Mouse (Mus musculus) mesoderm, embryonic 11.5 days (tissue): Measurements from ENCODE around the gene Slc25a26.
"Not testable (repeated sequence)": the region's sequence is repeated elsewhere in the genome, so short reads cannot be mapped to it uniquely, and the experiment has no call there.

ENCODE experiments used
- DNase-seq: peaks from one replicate; pipeline ENCODE4 v3.0.0-alpha.2; 2012; ENCODE audit warnings: low read depth, low spot score

Gene Slc25a26

GRCm38 (mm10) chr6:94550851-94551250 lies 50.7 kb downstream of the Slc25a26 start:
- no peak for DNase-seq

DNA sequence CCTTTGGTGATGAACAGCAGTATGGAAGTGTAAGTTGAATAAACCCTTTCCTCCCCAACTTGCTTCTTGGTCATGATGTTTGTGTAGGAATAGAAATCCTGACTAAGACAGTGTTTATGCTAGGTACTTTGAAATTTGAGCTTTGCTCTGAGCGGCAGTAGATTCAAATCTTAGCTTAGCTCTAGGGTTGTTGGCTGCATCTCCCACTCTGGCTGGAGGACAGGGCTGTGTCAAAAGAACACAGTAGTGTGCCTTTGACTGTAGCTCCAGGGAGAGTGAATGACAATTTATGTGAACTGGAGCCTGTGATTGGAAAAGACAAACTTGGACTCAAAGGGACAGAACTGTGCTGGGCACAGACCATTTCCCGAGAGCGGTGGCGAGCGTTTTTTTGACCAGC lies 53.0 kb downstream of the Slc25a26 start:
- DNase-seq = no peak

- not testable (repeated sequence) for DNase-seq
Measured at GRCm38 (mm10) chr6:94558603-94559002, 58.5 kb downstream of the Slc25a26 start.

- no peak for DNase-seq
Measured at GRCm38 (mm10) chr6:94560896-94561295, 60.8 kb downstream of the Slc25a26 start.

GRCm38 (mm10) chr6:94561346-94561745 lies 61.2 kb downstream of the Slc25a26 start:
- DNase-seq = no peak

DNA sequence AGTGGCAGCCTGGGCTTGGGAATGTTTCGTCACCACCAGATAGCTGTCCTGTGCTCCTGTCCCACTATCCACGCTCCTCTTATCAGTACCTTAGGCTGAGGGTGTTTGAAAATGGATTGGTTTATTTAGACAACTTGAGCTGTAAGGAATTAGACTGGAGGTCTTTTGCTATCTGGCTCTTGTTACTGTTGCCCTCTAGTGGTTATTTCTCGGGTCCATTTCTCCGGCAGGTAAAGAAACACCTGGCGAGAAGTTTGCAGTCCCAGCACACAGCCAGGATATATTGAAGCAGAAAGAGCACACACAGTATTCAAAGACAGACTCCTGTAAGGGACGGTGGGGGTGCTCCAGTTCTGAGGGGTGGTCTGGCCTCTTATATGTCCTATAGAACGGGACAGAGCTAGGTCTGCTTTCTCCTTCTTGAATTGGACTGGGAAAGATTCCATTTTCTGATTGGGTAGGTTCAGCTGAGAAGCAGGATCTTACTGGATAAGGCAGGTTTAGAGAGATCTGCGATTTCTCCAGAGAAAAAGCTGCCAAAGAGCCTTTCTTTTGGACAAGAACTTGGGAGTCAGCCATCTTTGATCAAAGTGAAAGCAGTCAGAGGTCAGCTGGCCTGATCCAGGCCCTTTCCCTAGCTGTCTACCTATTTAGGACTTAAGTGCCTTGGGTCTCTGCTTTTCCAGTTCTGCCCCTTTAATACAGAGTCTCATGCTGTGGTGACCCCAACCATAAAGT lies 63.2 kb downstream of the Slc25a26 start:
- DNase-seq = no peak

- no peak for DNase-seq
Measured at GRCm38 (mm10) chr6:94565766-94566165, 65.6 kb downstream of the Slc25a26 start.

DNA sequence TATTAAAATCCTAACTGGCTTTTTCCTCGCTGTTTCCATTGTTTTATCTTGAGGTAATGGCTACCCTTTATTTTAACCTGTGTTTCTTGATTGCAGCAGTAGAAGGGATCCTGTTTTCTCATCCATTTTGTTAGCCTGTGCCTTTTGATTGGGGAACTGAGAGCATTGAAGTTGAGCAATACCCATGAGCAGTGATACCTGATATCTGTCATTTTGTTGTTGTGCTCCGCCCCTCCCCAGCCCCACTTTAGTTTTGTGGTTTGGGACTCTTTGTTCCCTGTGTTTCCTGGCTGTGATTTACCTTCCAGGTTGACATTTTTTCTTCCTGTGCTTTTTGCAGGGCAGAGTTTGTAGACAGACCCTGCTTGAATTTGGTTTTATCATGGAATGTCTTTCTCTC lies 67.9 kb downstream of the Slc25a26 start:
- DNase-seq = no peak

- DNase-seq = no peak
Measured at GRCm38 (mm10) chr6:94575526-94576166, 75.5 kb downstream of the Slc25a26 start.

- peak; percentile 70 for DNase-seq
Measured at GRCm38 (mm10) chr6:94577991-94578390, 77.9 kb downstream of the Slc25a26 start.

GRCm38 (mm10) chr6:94582055-94582454 lies 81.9 kb downstream of the Slc25a26 start:
- DNase-seq = no peak

GRCm38 (mm10) chr6:94584147-94584695 lies 84.1 kb downstream of the Slc25a26 start:
- DNase-seq = no peak

DNA sequence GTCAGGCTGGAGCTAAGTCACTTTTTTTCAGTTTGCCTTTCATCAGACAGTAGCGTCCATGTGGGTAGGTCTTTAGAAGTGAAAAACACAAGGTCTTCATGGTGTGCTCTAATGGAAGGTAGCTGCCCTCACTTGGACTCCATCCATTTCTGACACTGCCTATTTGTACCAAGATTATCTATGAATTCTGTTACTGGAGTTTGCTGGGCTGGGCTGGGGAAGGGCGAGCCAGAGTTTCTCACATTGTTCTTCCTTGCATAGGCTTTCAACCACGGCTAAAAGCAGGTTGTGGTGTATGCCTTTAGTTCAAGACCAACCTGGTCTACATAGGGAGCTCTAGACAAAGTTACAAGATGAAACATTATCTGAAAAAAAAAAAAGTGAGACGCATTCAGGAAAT lies 84.8 kb downstream of the Slc25a26 start:
- no peak for DNase-seq

DNA sequence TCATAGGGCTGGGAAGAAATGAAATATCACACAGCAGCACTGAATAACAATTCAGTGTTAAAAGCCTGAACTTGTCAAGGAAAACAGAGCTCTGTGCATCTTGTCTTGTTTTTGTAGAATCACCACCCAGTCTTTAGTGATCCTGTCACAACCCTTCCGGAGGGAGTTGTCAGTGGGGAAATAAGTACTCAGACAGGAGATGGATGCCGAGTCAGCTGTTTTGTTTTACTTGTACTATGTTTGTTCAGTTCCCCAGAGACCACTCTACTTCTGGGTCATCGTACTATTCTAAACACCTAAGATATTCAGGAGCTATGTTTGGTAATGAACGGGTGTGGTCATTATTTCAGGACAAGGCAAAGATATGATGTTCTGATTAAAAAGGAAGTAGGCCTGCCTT lies 88.2 kb downstream of the Slc25a26 start:
- no peak for DNase-seq

- peak; percentile 67 for DNase-seq
Measured at GRCm38 (mm10) chr6:94592243-94592642, 92.1 kb downstream of the Slc25a26 start.

DNA sequence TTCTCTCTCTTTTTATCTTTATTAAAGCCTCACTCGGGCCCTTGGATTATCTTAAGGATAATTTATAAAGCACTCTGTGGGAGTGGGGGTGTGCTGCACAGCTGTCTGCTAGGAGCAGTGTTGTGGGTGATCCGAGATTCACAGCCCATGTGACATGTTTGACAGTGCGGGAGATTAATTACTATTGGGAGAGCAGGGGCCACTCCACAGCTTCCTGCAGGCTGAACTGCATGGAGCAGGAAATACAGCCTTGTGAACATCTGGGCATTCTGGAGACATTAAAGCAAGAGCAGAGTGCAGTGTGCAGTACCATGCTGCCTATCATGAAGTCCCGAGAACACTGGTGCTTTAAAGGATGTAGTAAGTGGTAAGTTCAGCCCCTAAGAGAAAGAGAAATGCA lies 92.6 kb downstream of the Slc25a26 start:
- peak; percentile 85 for DNase-seq

GRCm38 (mm10) chr6:94594096-94594665 lies 94.0 kb downstream of the Slc25a26 start:
- no peak for DNase-seq

GRCm38 (mm10) chr6:94594711-94595110 lies 94.6 kb downstream of the Slc25a26 start:
- DNase-seq = no peak

DNA sequence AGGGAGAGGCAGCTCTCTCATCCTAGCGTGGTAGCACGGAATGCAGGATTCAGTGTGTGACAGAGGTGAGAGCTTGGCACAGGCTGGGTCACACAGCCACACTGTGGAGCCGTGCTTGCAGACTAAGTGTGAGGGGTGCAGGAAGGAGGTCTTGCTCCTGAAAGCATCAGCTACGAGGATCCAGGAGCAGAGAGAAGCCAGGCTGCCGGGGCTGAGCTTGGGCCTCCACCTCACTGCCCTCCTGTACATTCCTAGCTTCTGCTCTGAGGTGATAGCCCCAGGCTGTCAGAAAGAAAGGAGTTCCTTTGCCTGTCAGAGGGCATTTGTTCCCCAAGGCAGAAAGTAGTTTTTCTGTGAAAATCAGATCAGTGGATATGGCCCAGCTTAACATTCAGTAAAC lies 95.1 kb downstream of the Slc25a26 start:
- DNase-seq = no peak

DNA sequence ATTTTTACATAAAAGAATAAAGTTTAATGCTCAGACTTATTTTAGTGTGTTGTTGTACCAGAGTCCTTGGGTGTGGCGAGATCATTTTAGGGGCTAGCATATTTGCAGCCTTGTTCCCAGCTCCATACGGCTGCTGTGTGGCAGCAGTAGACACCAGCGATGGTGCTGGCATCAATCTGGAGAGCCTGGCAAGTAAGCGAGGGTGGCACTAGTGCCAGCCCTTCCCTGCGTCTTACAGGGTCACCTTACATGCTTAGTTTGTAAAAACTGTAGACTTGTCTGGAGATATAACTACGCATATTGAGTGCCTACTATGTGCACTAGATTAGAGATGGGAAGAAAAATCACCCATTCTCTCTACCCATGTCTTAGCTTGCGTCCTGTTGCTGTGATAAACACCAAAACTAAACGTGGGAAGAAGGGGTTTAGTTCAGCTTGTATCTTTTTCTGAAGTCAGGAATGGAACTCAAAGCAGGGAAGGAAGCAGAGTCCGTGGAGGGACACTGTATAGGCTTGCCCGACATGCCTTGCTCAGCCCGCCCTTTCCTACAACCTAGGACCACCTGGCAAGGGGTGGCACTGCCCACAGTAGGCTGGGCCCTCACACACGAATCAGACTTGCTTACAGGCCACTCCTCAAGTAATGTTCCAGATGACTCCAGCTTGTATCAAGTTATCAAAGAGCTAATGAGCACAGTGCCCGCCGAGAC lies 96.1 kb downstream of the Slc25a26 start:
- no peak for DNase-seq

DNA sequence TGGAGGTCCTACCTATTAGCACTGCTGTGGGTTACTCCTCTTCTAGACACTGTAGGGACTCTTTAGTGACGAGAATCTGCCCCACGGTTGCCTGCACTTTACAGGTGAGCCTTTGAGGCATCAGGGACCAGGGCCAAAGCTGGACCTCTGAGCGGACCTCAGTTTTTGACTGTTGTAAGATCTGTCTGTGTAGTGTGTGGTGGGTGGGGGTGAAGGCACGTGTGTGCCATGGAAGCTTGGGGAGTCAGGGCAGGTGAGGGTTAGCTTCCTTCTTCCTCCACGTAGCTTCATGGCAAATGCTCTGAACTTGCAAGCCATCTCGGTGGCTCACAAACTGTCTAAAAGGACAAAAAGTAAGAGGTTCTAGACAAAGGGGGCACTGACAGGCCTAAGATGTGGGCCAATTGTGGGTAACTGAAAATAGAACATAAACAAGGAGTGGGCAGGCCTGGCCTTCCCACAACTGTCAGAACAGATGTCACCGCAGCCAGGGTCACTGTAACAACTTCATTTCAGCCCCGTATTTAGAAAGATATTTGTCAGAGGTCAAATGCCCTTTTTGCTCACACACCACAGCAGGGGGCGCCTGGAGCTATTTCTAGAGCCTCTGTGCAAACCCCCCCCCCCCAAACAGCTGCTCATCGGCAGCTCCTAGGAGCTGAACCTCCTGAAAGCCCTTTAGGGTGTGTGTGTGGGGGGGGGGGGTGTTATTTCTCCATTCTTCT lies 96.8 kb downstream of the Slc25a26 start:
- no peak for DNase-seq
